Mouse (Mus musculus) liver, adult 2 months (tissue): ENCODE measurements at regions not wholly inside any gene's neighbourhood (a gene's known extent, or its start where the extent isn't known, plus 50 kb on each side); places are given as distances from the start of the nearest gene placed in this dataset.

Source experiments
- DNase-seq: peaks from one replicate; pipeline ENCODE4 v3.0.0-alpha.2; 2011; ENCODE audit warnings: low read depth, low spot score; ENCODE audit errors: extremely low read depth
- H3K27ac ChIP-seq: fragments of 200-500 bp; replicated peaks from 2 replicates; pipeline ENCODE4 v1.5.1; 2012; ENCODE audit warnings: low read depth, mild to moderate bottlenecking, control low read depth, inconsistent platforms, low read length; ENCODE audit not compliant: insufficient read depth
- H3K27me3 ChIP-seq: fragments of 200-500 bp; 2 replicates; pipeline ENCODE4 v1.6.1; 2012; ENCODE audit warnings: mild to moderate bottlenecking, moderate library complexity, low read length, inconsistent platforms; ENCODE audit not compliant: control insufficient read depth, insufficient read depth
- H3K36me3 ChIP-seq: fragments of 200-500 bp; 2 replicates; pipeline ENCODE4 v1.6.1; 2012; ENCODE audit warnings: low read length, inconsistent platforms; ENCODE audit not compliant: control insufficient read depth, insufficient read depth
- H3K4me1 ChIP-seq: fragments of 200-500 bp; 2 replicates; pipeline ENCODE4 v1.6.1; 2011; ENCODE audit warnings: low read length; ENCODE audit not compliant: control insufficient read depth, insufficient read depth
- H3K4me3 ChIP-seq: fragments of 200-500 bp; 2 replicates; pipeline ENCODE4 v1.5.1; 2011; ENCODE audit warnings: low read depth, mild to moderate bottlenecking, control low read depth, low read length, moderate library complexity; ENCODE audit not compliant: insufficient read depth
- H3K79me2 ChIP-seq: fragments of 200-500 bp; 2 replicates; pipeline ENCODE4 v1.6.1; 2012; ENCODE audit warnings: inconsistent platforms, mild to moderate bottlenecking, low read length, moderate library complexity; ENCODE audit not compliant: control insufficient read depth, insufficient read depth
- H3K9ac ChIP-seq: fragments of 200-500 bp; 2 replicates; pipeline ENCODE4 v1.6.1; 2012; ENCODE audit warnings: low read depth, mild to moderate bottlenecking, control low read depth, inconsistent platforms, low read length
- CTCF ChIP-seq: fragments of 200-500 bp; IDR thresholded peaks from 2 replicates; pipeline ENCODE4 v1.5.1; 2011; ENCODE audit warnings: low read depth, low read length, control low read depth
- POLR2A ChIP-seq: fragments of 200-500 bp; IDR thresholded peaks from 2 replicates; pipeline ENCODE4 v1.6.1; 2011; ENCODE audit warnings: low read length, control low read depth; ENCODE audit not compliant: insufficient read depth; ENCODE audit errors: extremely low read depth
- WGBS: fragments of 180-500 bp; shearing (Covaris S2); methylation state at CpG from one replicate; pipeline ENCODE4 v1.1.7; 2018; 5-methylcytosine and 5-hydroxymethylcytosine counted together

DNA sequence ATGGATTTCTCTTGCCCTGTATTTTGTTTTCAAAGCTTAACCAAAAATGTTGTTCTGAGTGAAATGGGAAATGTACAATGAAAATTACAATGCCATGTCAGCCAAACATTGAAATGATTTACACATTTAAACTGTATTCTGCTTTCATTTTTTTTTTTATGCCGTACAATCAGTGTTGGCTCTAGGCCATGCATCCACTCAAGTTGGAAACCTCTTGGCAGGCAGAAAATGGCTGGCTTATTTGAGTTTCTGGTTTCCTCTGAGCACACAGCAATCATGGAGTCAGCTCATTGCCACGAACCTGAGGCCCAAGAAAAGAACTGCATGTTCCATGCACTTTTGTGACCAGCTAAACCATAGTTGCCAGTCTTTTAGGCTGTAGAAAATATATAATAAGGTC, 50.5 kb upstream of the Gm34302 start:
- H3K27me3 ChIP-seq = no peaks in the 10 kb centered on the region
- no peaks in the 10 kb centered on the region for H3K4me1 ChIP-seq
- no peak for DNase-seq
- TF ChIP-seq POLR2A = no peak
- no peak for TF ChIP-seq CTCF
- no peak overlapping the region for H3K27ac ChIP-seq
- no peak overlapping the region for H3K9ac ChIP-seq
- no peak overlapping the region for H3K4me3 ChIP-seq
- WGBS = 64% methylated on average over 2 of the region's 2 CpGs
- no peaks in the 10 kb centered on the region for H3K36me3 ChIP-seq
- no peaks in the 10 kb centered on the region for H3K79me2 ChIP-seq
